ENCODE assay signal across 15 mouse cellular contexts in the genomic region with DNA sequence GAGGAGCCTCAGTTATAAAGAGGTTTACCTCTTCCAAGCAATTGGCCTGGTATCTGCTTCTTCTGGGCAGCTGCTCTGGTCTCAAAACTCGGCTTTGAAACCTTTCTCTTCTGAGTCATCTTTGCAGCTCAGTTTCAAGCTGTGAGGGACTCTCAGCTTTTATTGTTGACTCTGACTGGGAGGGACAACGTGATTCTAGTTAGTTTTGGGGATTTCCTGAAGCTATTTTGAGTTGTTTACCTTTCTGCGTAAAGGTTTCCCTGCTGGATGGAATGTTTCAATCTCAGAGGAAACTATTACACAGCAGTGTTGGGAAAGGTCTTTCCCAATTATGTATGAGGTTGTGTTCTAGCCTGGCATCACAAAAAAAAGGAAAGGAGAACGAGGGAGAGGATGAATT. TPM values are rescaled to one million over a fixed set of nuclear protein-coding genes. Genes with fewer than 3 reads are reported as not detected.
DNase-seq lines count a peak whose midpoint lies in the region; ATAC-seq and TF ChIP-seq lines count a peak whose summit lies in the region.
"Had no signal": no experiment of that assay in that cellular context is flagged by ENCODE, and none has a peak within 500 bp of the region (broad histone marks: within the 10 kb centered on the region; RNA-seq: fewer than 3 reads in every experiment).

No protein-coding gene starts in this region.

- H3K4me1 ChIP-seq in hindbrain, embryonic 12.5 days = peaks cover 16% of the 10 kb centered on the region
- H3K4me1 ChIP-seq in hindbrain, postnatal 0 days (ENCODE audit: insufficient read depth, low read length) = no peaks in the 10 kb centered on the region
- H3K4me1 ChIP-seq in neural tube, embryonic 12.5 days = peaks cover 7% of the 10 kb centered on the region
- peaks cover 17% of the 10 kb centered on the region for H3K4me1 ChIP-seq in limb, embryonic 10.5 days
- peaks cover 21% of the 10 kb centered on the region for H3K4me1 ChIP-seq in neural tube, embryonic 15.5 days

- H3K4me2 ChIP-seq in hindbrain, embryonic 12.5 days (replicated peaks) = no peak overlapping the region
- no peak overlapping the region for H3K4me2 ChIP-seq in hindbrain, postnatal 0 days (ENCODE audit: low read depth, low read length)
- peak overlapping the region; percentile 24; the same call in 1 of the 2 replicates for H3K4me2 ChIP-seq in neural tube, embryonic 12.5 days (replicated peaks)
- H3K4me2 ChIP-seq in neural tube, embryonic 15.5 days = peak overlapping the region; percentile 95; the same call in 1 of the 2 replicates

- no peaks in the 10 kb centered on the region for H3K9me3 ChIP-seq in hindbrain, embryonic 12.5 days (replicated peaks)
- no peaks in the 10 kb centered on the region for H3K9me3 ChIP-seq in hindbrain, postnatal 0 days (ENCODE audit: low read length)
- H3K9me3 ChIP-seq in neural tube, embryonic 12.5 days = no peaks in the 10 kb centered on the region
- H3K9me3 ChIP-seq in limb, embryonic 10.5 days (replicated peaks) = no peaks in the 10 kb centered on the region
- no peaks in the 10 kb centered on the region for H3K9me3 ChIP-seq in neural tube, embryonic 15.5 days (replicated peaks)

- H3K27ac ChIP-seq in hindbrain, embryonic 12.5 days = no peak overlapping the region
- H3K27ac ChIP-seq in hindbrain, postnatal 0 days = no peak overlapping the region
- H3K27ac ChIP-seq in neural tube, embryonic 12.5 days = no peak overlapping the region
- no peak overlapping the region for H3K27ac ChIP-seq in limb, embryonic 10.5 days
- H3K27ac ChIP-seq in neural tube, embryonic 15.5 days (replicated peaks) = no peak overlapping the region
- no peak overlapping the region for H3K27ac ChIP-seq in layer of hippocampus, adult 2 months

- H3K9ac ChIP-seq in hindbrain, embryonic 12.5 days = no peak overlapping the region
- no peak overlapping the region for H3K9ac ChIP-seq in hindbrain, postnatal 0 days (replicated peaks; ENCODE audit: low read length)
- no peak overlapping the region for H3K9ac ChIP-seq in neural tube, embryonic 12.5 days
- no peak overlapping the region for H3K9ac ChIP-seq in neural tube, embryonic 15.5 days (replicated peaks)

- 0 out of 2 replicates have a peak overlapping the region, but pooled peaks have one; percentile 75 for H3K4me3 ChIP-seq in hindbrain, embryonic 12.5 days
- no peak overlapping the region for H3K4me3 ChIP-seq in hindbrain, postnatal 0 days (ENCODE audit: low read length)
- no peak overlapping the region for H3K4me3 ChIP-seq in neural tube, embryonic 12.5 days
- H3K4me3 ChIP-seq in limb, embryonic 10.5 days = 0 out of 2 replicates have a peak overlapping the region, but pooled peaks have one; percentile 3
- H3K4me3 ChIP-seq in neural tube, embryonic 15.5 days (replicated peaks) = peak overlapping the region; percentile 92; the same call in 1 of the 2 replicates
- no peak overlapping the region for H3K4me3 ChIP-seq in layer of hippocampus, adult 2 months

- 86% methylated on average over 4 of the region's 4 CpGs for WGBS in hindbrain, embryonic 12.5 days
- 76% methylated on average over 4 of the region's 4 CpGs for WGBS in hindbrain, postnatal 0 days
- WGBS in neural tube, embryonic 12.5 days = 81% methylated on average over 4 of the region's 4 CpGs
- 83% methylated on average over 4 of the region's 4 CpGs for WGBS in limb, embryonic 10.5 days
- 77% methylated on average over 4 of the region's 4 CpGs for WGBS in neural tube, embryonic 15.5 days

- no peak for TF ChIP-seq CTCF in hindbrain, postnatal 0 days (IDR thresholded peaks at IDR 0.05; ENCODE audit: low read depth)
- no peak for TF ChIP-seq CTCF in layer of hippocampus, adult 2 months (conservative IDR thresholded peaks at IDR 0.05)

- H3K27me3 ChIP-seq in hindbrain, embryonic 12.5 days = no peaks in the 10 kb centered on the region
- no peaks in the 10 kb centered on the region for H3K27me3 ChIP-seq in hindbrain, postnatal 0 days (ENCODE audit: insufficient read depth, low read length)
- H3K27me3 ChIP-seq in neural tube, embryonic 12.5 days (replicated peaks) = no peaks in the 10 kb centered on the region
- H3K27me3 ChIP-seq in limb, embryonic 10.5 days (ENCODE audit: low read depth, poor library complexity, severe bottlenecking) = no peaks in the 10 kb centered on the region
- H3K27me3 ChIP-seq in neural tube, embryonic 15.5 days (replicated peaks) = no peaks in the 10 kb centered on the region

- DNase-seq in hindbrain, postnatal 0 days (ENCODE audit: low spot score) = no peak
- DNase-seq in neural tube, embryonic 10.5 days (ENCODE audit: extremely low spot score, low spot score) = no peak
- DNase-seq in limb, embryonic 10.5 days (ENCODE audit: low spot score) = no peak
- DNase-seq in layer of hippocampus, adult 8-10 months (ENCODE audit: low spot score in 2 of 2) = no peak
- DNase-seq in layer of hippocampus, adult 2 months (ENCODE audit: low spot score in 2 of 2) = no peak
- DNase-seq: adrenal gland, postnatal 25 days; heart, postnatal 4 days; kidney, adult 8-10 months; right cerebral cortex, adult 18-20 months had no signal

- no peak for ATAC-seq in hindbrain, embryonic 12.5 days (ENCODE audit: low FRiP score)
- no peak for ATAC-seq in hindbrain, postnatal 0 days
- ATAC-seq in neural tube, embryonic 12.5 days (ENCODE audit: low FRiP score, low read depth) = no peak
- ATAC-seq in neural tube, embryonic 15.5 days (ENCODE audit: low FRiP score) = no peak

- H3K36me3 ChIP-seq in hindbrain, embryonic 12.5 days = peaks cover 37% of the 10 kb centered on the region
- H3K36me3 ChIP-seq in hindbrain, postnatal 0 days (ENCODE audit: insufficient read depth, low read length) = peaks cover 18% of the 10 kb centered on the region
- peaks cover 38% of the 10 kb centered on the region for H3K36me3 ChIP-seq in neural tube, embryonic 12.5 days
- peaks cover 46% of the 10 kb centered on the region for H3K36me3 ChIP-seq in limb, embryonic 10.5 days
- H3K36me3 ChIP-seq in neural tube, embryonic 15.5 days = peaks cover 40% of the 10 kb centered on the region

RNA-seq across cellular contexts. Expression of a gene that starts 1.7 kb away (rescaled TPM):
- polyA plus RNA-seq in hindbrain, embryonic 12.5 days (2016; fragmentation: Nextera tagmentation; extraction: Ambion mirVana) = 120 and 121 TPM in 2 replicates
- total RNA-seq in hindbrain, postnatal 0 days (2014; rRNA removed) = 52.2 and 92.5 TPM in 2 replicates
- polyA plus RNA-seq in hindbrain, postnatal 0 days (2015; fragmentation: Nextera tagmentation; extraction: Ambion mirVana) = 127 and 128 TPM in 2 replicates
- 127 and 130 TPM in 2 replicates for polyA plus RNA-seq in neural tube, embryonic 12.5 days (2016; fragmentation: Nextera tagmentation; extraction: Ambion mirVana)
- 176 and 185 TPM in 2 replicates for polyA plus RNA-seq in limb, embryonic 10.5 days (2016; fragmentation: Nextera tagmentation; extraction: Ambion mirVana)
- 112 and 113 TPM in 2 replicates for polyA plus RNA-seq in neural tube, embryonic 15.5 days (2015; fragmentation: Nextera tagmentation; extraction: Ambion mirVana)
- total RNA-seq in layer of hippocampus, adult 8-10 months (2022) = 10 to 100 TPM; 66.3 to 83.4 (median 80.6) TPM
- 10 to 100 TPM; 74.7 to 75.2 TPM for total RNA-seq in layer of hippocampus, adult 2 months (2021)

RNA-seq across cellular contexts. Expression of a gene that starts 5.6 kb away (rescaled TPM):
- polyA plus RNA-seq in hindbrain, embryonic 12.5 days (2016; fragmentation: Nextera tagmentation; extraction: Ambion mirVana) = 0.12 TPM in 1 of 2 replicates, not detected in the other
- not detected in 2 replicates for total RNA-seq in hindbrain, postnatal 0 days (2014; rRNA removed)
- polyA plus RNA-seq in hindbrain, postnatal 0 days (2015; fragmentation: Nextera tagmentation; extraction: Ambion mirVana) = 0.08 TPM in 1 of 2 replicates, not detected in the other
- 0.14 TPM in 1 of 2 replicates, not detected in the other for polyA plus RNA-seq in neural tube, embryonic 12.5 days (2016; fragmentation: Nextera tagmentation; extraction: Ambion mirVana)
- 0.08 and 0.21 TPM in 2 replicates for polyA plus RNA-seq in limb, embryonic 10.5 days (2016; fragmentation: Nextera tagmentation; extraction: Ambion mirVana)
- polyA plus RNA-seq in neural tube, embryonic 15.5 days (2015; fragmentation: Nextera tagmentation; extraction: Ambion mirVana) = 0.12 and 0.13 TPM in 2 replicates
- total RNA-seq in layer of hippocampus, adult 8-10 months (2022) = not detected
- total RNA-seq in layer of hippocampus, adult 2 months (2021) = not detected
- total RNA-seq: adrenal gland, postnatal 25 days; common myeloid progenitor, adult 5-6 weeks; heart, postnatal 4 days; layer of hippocampus, postnatal 14 days had no signal
- polyA plus RNA-seq: limb, embryonic 14.5 days had no signal

RNA-seq across cellular contexts. Expression of a gene that starts 21.6 kb away (rescaled TPM):
- 148 and 150 TPM in 2 replicates for polyA plus RNA-seq in hindbrain, embryonic 12.5 days (2016; fragmentation: Nextera tagmentation; extraction: Ambion mirVana)
- 417 and 459 TPM in 2 replicates for total RNA-seq in hindbrain, postnatal 0 days (2014; rRNA removed)
- polyA plus RNA-seq in hindbrain, postnatal 0 days (2015; fragmentation: Nextera tagmentation; extraction: Ambion mirVana) = 260 and 276 TPM in 2 replicates
- 141 and 147 TPM in 2 replicates for polyA plus RNA-seq in neural tube, embryonic 12.5 days (2016; fragmentation: Nextera tagmentation; extraction: Ambion mirVana)
- 86.6 and 97.6 TPM in 2 replicates for polyA plus RNA-seq in limb, embryonic 10.5 days (2016; fragmentation: Nextera tagmentation; extraction: Ambion mirVana)
- 242 and 263 TPM in 2 replicates for polyA plus RNA-seq in neural tube, embryonic 15.5 days (2015; fragmentation: Nextera tagmentation; extraction: Ambion mirVana)
- total RNA-seq in layer of hippocampus, adult 8-10 months (2022) = 100 to 1,000 TPM; 243 to 289 (median 265) TPM
- 100 to 1,000 TPM; 259 to 279 TPM for total RNA-seq in layer of hippocampus, adult 2 months (2021)

RNA-seq across cellular contexts. Expression of a gene that starts 39.4 kb away (rescaled TPM):
- polyA plus RNA-seq in hindbrain, embryonic 12.5 days (2016; fragmentation: Nextera tagmentation; extraction: Ambion mirVana) = 22.3 and 22.7 TPM in 2 replicates
- total RNA-seq in hindbrain, postnatal 0 days (2014; rRNA removed) = 29.0 and 33.0 TPM in 2 replicates
- 17.0 and 19.2 TPM in 2 replicates for polyA plus RNA-seq in hindbrain, postnatal 0 days (2015; fragmentation: Nextera tagmentation; extraction: Ambion mirVana)
- polyA plus RNA-seq in neural tube, embryonic 12.5 days (2016; fragmentation: Nextera tagmentation; extraction: Ambion mirVana) = 26.8 and 27.2 TPM in 2 replicates
- polyA plus RNA-seq in limb, embryonic 10.5 days (2016; fragmentation: Nextera tagmentation; extraction: Ambion mirVana) = 17.5 and 17.7 TPM in 2 replicates
- 18.5 and 19.7 TPM in 2 replicates for polyA plus RNA-seq in neural tube, embryonic 15.5 days (2015; fragmentation: Nextera tagmentation; extraction: Ambion mirVana)
- 10 to 100 TPM in 1 of 4 experiments, 1 to 10 TPM in 3; 7.9 to 10.4 (median 9.3) TPM for total RNA-seq in layer of hippocampus, adult 8-10 months (2022)
- total RNA-seq in layer of hippocampus, adult 2 months (2021) = 1 to 10 TPM; 5.8 to 8.3 TPM

Comparison
In these comparisons a context has a peak if more than half of its experiments do, and no peak if none do; other contexts are left out.
1. H3K4me3 ChIP-seq: peak in hindbrain, embryonic 12.5 days (single experiment), limb, embryonic 10.5 days (single experiment) and neural tube, embryonic 15.5 days (single experiment); none in hindbrain, postnatal 0 days (single experiment), neural tube, embryonic 12.5 days (single experiment) and layer of hippocampus, adult 2 months (single experiment).
2. H3K4me2 ChIP-seq: peak in neural tube, embryonic 12.5 days (single experiment) and neural tube, embryonic 15.5 days (single experiment); none in hindbrain, embryonic 12.5 days (single experiment) and hindbrain, postnatal 0 days (single experiment).